8 mouse cellular contexts compared by ENCODE assay signal in the genomic region with DNA sequence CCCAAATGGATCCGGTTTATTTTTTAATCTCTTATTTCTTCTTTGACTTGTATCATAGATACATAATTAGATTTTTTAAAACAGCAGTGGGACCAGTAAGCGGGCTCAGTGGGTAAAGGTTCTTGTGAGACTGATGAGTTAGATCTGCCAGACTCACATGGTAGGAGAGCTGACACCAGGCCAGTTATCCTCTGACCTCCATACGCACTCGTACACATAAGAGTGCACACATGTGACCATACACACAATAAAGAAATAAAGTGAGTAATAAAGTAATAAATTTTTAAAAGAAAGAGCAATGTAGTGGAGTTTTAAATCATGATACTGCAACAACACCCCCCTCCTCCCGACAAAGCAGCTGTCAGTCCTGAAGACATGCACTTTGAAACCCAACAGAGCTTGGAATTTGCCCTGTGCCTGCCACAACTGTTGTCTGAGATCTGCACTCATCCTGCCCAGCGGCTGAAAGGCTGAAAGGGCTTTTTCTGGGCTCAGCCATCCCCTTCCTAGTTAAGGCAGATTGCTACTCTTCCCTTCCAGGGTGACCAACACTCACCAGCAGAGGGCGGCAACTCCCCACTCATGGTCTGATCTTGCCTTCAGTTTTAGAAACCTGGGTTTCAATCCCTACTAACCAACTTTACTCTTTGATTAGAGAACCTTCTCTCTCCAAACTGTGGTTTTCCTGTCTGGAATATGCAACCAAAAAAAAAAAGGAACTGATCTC. TPM values are rescaled to one million over a fixed set of nuclear protein-coding genes. Genes with fewer than 3 reads are reported as not detected.
DNase-seq lines count a peak whose midpoint lies in the region; ATAC-seq and TF ChIP-seq lines count a peak whose summit lies in the region.

No protein-coding gene starts in this region.

- H3K27me3 ChIP-seq in limb, embryonic 10.5 days (ENCODE audit: low read depth, poor library complexity, severe bottlenecking): no peaks in the 10 kb centered on the region
- no peaks in the 10 kb centered on the region for H3K27me3 ChIP-seq in midbrain, embryonic 13.5 days
- no peaks in the 10 kb centered on the region; the same call in 1 of the 2 replicates for H3K27me3 ChIP-seq in small intestine, adult 2 months (ENCODE audit: control insufficient read depth, insufficient read depth, low read length)

- 52% methylated on average over 7 of the region's 7 CpGs for WGBS in limb, embryonic 10.5 days
- 47% methylated on average over 7 of the region's 7 CpGs for WGBS in midbrain, embryonic 13.5 days
- 25% methylated on average over 7 of the region's 7 CpGs for WGBS in small intestine, adult 2 months

- peak; percentile 92; the same call in 1 of the 2 replicates for TF ChIP-seq CTCF in small intestine, adult 2 months (IDR thresholded peaks at IDR 0.05; ENCODE audit: extremely low read depth, insufficient read length, insufficient replicate concordance, low read depth, low read length)

- intact Hi-C loops in gastrocnemius, postnatal 36 days (cut with DNase I): loop anchor here (1.0 to 2.0 kb wide), 2 partner anchors 163 to 202 kb away; no protein-coding TSS in a partner anchor

- H3K4me1 ChIP-seq in limb, embryonic 10.5 days: peaks cover 5% of the 10 kb centered on the region
- H3K4me1 ChIP-seq in midbrain, embryonic 13.5 days (replicated peaks): peaks cover 5% of the 10 kb centered on the region; the same call in 1 of the 2 replicates
- no peaks in the 10 kb centered on the region for H3K4me1 ChIP-seq in small intestine, adult 2 months (ENCODE audit: control insufficient read depth, insufficient read depth, insufficient read length, low read length)

- TF ChIP-seq POLR2A in small intestine, adult 2 months (IDR thresholded peaks at IDR 0.05; ENCODE audit: low read depth, low read length): no peak

- H3K4me2 ChIP-seq in midbrain, embryonic 13.5 days (replicated peaks): no peak overlapping the region

- ATAC-seq in common myeloid progenitor, adult 5-6 weeks (replicated peaks; ENCODE audit: low read depth, poor library complexity, severe bottlenecking): peak; percentile 82
- ATAC-seq in midbrain, embryonic 13.5 days: peak; percentile 72; the same call in 1 of the 2 replicates
- ATAC-seq in erythroid progenitor cell, adult 5-6 weeks (replicated peaks; ENCODE audit: low FRiP score, poor library complexity, severe bottlenecking): no peak

- peak; percentile 85 for DNase-seq in adipocyte (ENCODE audit: low spot score)
- DNase-seq in gastrocnemius, postnatal 36 days: peak; percentile 79 to 81
- DNase-seq in kidney, adult 18-20 months: peak; percentile 92
- DNase-seq in limb, embryonic 10.5 days (ENCODE audit: low spot score): peak; percentile 90

- H3K9me3 ChIP-seq in limb, embryonic 10.5 days (replicated peaks): no peaks in the 10 kb centered on the region
- H3K9me3 ChIP-seq in midbrain, embryonic 13.5 days: no peaks in the 10 kb centered on the region

- H3K9ac ChIP-seq in midbrain, embryonic 13.5 days (replicated peaks): no peak overlapping the region

- H3K27ac ChIP-seq in limb, embryonic 10.5 days: no peak overlapping the region
- no peak overlapping the region for H3K27ac ChIP-seq in midbrain, embryonic 13.5 days
- no peak overlapping the region for H3K27ac ChIP-seq in small intestine, adult 2 months (ENCODE audit: insufficient read depth, low read depth, low read length)

- H3K4me3 ChIP-seq in limb, embryonic 10.5 days: no peak overlapping the region
- no peak overlapping the region for H3K4me3 ChIP-seq in midbrain, embryonic 13.5 days (replicated peaks)
- no peak overlapping the region for H3K4me3 ChIP-seq in small intestine, adult 2 months (ENCODE audit: low read depth, low read length)

- no peaks in the 10 kb centered on the region for H3K36me3 ChIP-seq in limb, embryonic 10.5 days
- H3K36me3 ChIP-seq in midbrain, embryonic 13.5 days: no peaks in the 10 kb centered on the region
- H3K36me3 ChIP-seq in small intestine, adult 2 months (ENCODE audit: control insufficient read depth, insufficient read depth, low read length): no peaks in the 10 kb centered on the region

RNA-seq across cellular contexts. Expression of a gene that starts 43.4 kb away (rescaled TPM):
- total RNA-seq in common myeloid progenitor, adult 5-6 weeks (2017): not detected in 2 replicates
- under 1 TPM; 0.36 to 0.86 TPM for total RNA-seq in gastrocnemius, postnatal 36 days (2021)
- polyA plus RNA-seq in limb, embryonic 10.5 days (2016; fragmentation: Nextera tagmentation; extraction: Ambion mirVana): not detected in 2 replicates
- not detected in 2 replicates for polyA plus RNA-seq in midbrain, embryonic 13.5 days (2015; fragmentation: Nextera tagmentation; extraction: Ambion mirVana)
- polyA plus RNA-seq in small intestine, adult 2 months (2012; rRNA removed): not detected in 2 replicates
- total RNA-seq in erythroid progenitor cell, adult 5-6 weeks (2015; ENCODE audit: low replicate concordance): not detected in 2 replicates
- not detected in 2 replicates for total RNA-seq in erythroid progenitor cell, adult 5-6 weeks (2017; ENCODE audit: low replicate concordance)
